Comparison of ENCODE assay signal across 8 mouse cellular contexts in the genomic region with DNA sequence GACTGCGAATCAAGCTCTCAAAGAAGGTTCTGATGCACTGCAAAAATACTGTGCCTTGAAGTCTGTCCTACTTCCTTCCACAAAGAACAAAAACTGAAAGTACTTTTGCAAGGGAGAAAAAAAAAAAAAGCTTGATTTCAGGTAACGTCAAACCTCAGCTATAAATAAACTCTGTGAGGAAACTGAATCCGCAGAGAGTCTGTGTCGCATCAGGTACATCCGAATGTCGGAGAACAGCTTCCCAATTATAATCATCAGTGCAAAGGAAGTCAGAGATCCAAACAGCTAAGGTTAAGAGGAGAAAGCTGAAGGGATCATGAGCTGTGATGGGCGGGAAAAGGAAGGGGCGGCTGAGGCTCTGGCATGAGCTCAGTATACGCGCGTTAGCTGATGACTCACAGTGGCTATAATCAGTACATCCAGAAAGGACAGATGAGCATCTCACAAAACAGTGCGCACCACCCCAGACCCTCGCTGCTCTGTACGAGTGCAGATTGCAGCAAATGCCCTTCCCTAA.
DNase-seq lines count a peak whose midpoint lies in the region; ATAC-seq and TF ChIP-seq lines count a peak whose summit lies in the region.

No protein-coding gene starts in this region.

- no peak overlapping the region for H3K9ac ChIP-seq in heart, embryonic 15.5 days
- H3K9ac ChIP-seq in lung, embryonic 14.5 days: no peak overlapping the region

- no peak for ATAC-seq in heart, embryonic 15.5 days (replicated peaks; ENCODE audit: insufficient number of reproducible peaks, insufficient read depth, low FRiP score, low read depth)
- ATAC-seq in lung, embryonic 14.5 days (ENCODE audit: insufficient read depth): peak; percentile 38; the same call in 1 of the 2 replicates

- intact Hi-C loops in left cerebral cortex, adult 2 months (cut with DNase I): loop anchor here (1.0 to 10.0 kb wide), 7 partner anchors 17 to 541 kb away; a partner anchor contains a TSS
- intact Hi-C loops in left cerebral cortex, postnatal 4 days (cut with DNase I): loop anchor here (10.0 kb wide), 1 partner anchor 351 kb away; no protein-coding TSS in a partner anchor

- 0 out of 2 replicates have a peak overlapping the region, but pooled peaks have one; percentile 18 for H3K4me3 ChIP-seq in left cerebral cortex, adult 2 months
- H3K4me3 ChIP-seq in heart, embryonic 15.5 days: no peak overlapping the region
- no peak overlapping the region for H3K4me3 ChIP-seq in lung, embryonic 14.5 days (ENCODE audit: low read depth, low read length)
- no peak overlapping the region for H3K4me3 ChIP-seq in forebrain, embryonic 10.5 days

- no peaks in the 10 kb centered on the region for H3K27me3 ChIP-seq in heart, embryonic 15.5 days
- no peaks in the 10 kb centered on the region for H3K27me3 ChIP-seq in lung, embryonic 14.5 days (ENCODE audit: insufficient read depth, low read length)
- no peaks in the 10 kb centered on the region for H3K27me3 ChIP-seq in forebrain, embryonic 10.5 days (ENCODE audit: poor library complexity, severe bottlenecking)

- H3K27ac ChIP-seq in left cerebral cortex, adult 2 months: peak overlapping the region; percentile 71
- no peak overlapping the region for H3K27ac ChIP-seq in heart, embryonic 15.5 days
- H3K27ac ChIP-seq in lung, embryonic 14.5 days (ENCODE audit: low read depth): no peak overlapping the region
- no peak overlapping the region for H3K27ac ChIP-seq in forebrain, embryonic 10.5 days

- WGBS in heart, embryonic 15.5 days: 44% methylated on average over 14 of the region's 14 CpGs
- WGBS in lung, embryonic 14.5 days: 70% methylated on average over 14 of the region's 14 CpGs
- WGBS in forebrain, embryonic 10.5 days: 94% methylated on average over 14 of the region's 14 CpGs

- no peaks in the 10 kb centered on the region for H3K4me1 ChIP-seq in heart, embryonic 15.5 days (replicated peaks)
- no peaks in the 10 kb centered on the region for H3K4me1 ChIP-seq in lung, embryonic 14.5 days (ENCODE audit: insufficient read depth)
- H3K4me1 ChIP-seq in forebrain, embryonic 10.5 days: no peaks in the 10 kb centered on the region

- peak; percentile 41 to 49 for DNase-seq in left cerebral cortex, adult 2 months (ENCODE audit: extremely low spot score in 1 of 2, low spot score in 2 of 2)
- DNase-seq in left cerebral cortex, postnatal 4 days: no peak
- DNase-seq in adrenal gland, postnatal 10 days: peak; percentile 10
- peak; percentile 25 for DNase-seq in lung, embryonic 14.5 days
- DNase-seq in thymus, postnatal 0 days (ENCODE audit: low spot score): peak; percentile 56
- no peak for DNase-seq in urinary bladder, adult 2 months (ENCODE audit: low spot score)
- no peak for DNase-seq in forebrain, embryonic 10.5 days (ENCODE audit: extremely low spot score, low spot score)

- no peaks in the 10 kb centered on the region for H3K36me3 ChIP-seq in heart, embryonic 15.5 days
- no peaks in the 10 kb centered on the region for H3K36me3 ChIP-seq in lung, embryonic 14.5 days (ENCODE audit: insufficient read depth)
- no peaks in the 10 kb centered on the region for H3K36me3 ChIP-seq in forebrain, embryonic 10.5 days (replicated peaks)

- peak overlapping the region; percentile 42 for H3K4me2 ChIP-seq in heart, embryonic 15.5 days
- no peak overlapping the region for H3K4me2 ChIP-seq in lung, embryonic 14.5 days

- TF ChIP-seq CTCF in left cerebral cortex, adult 2 months (IDR thresholded peaks at IDR 0.05): no peak
- TF ChIP-seq CTCF in lung, embryonic 14.5 days (IDR thresholded peaks at IDR 0.05; ENCODE audit: low read depth): no peak

- no peaks in the 10 kb centered on the region for H3K9me3 ChIP-seq in heart, embryonic 15.5 days (replicated peaks)
- no peaks in the 10 kb centered on the region for H3K9me3 ChIP-seq in lung, embryonic 14.5 days (ENCODE audit: low read depth, low read length)
- H3K9me3 ChIP-seq in forebrain, embryonic 10.5 days: no peaks in the 10 kb centered on the region

Comparison
In these comparisons a context has a peak if more than half of its experiments do, and no peak if none do; other contexts are left out.
1. DNase-seq: peak in left cerebral cortex, adult 2 months (2 of 2), adrenal gland, postnatal 10 days (single experiment), lung, embryonic 14.5 days (single experiment) and thymus, postnatal 0 days (single experiment); none in left cerebral cortex, postnatal 4 days (single experiment), urinary bladder, adult 2 months (single experiment) and forebrain, embryonic 10.5 days (single experiment).